Mouse (Mus musculus): ENCODE measurements around the gene Dnm3. TPM values are rescaled to one million over a fixed set of nuclear protein-coding genes. Genes with fewer than 3 reads are reported as not detected.

The Dnm3 gene
- polyA plus RNA-seq, 1 experiment from 2014 or later, result 1.1 TPM

GRCm38 (mm10) chr1:161999338-161999737 is 478.5 kb downstream of the Dnm3 start:
- no peak overlapping the region for H3K4me3 ChIP-seq
- peak overlapping the region; percentile 50; the same call in 1 of the 2 replicates for H3K4me2 ChIP-seq
- WGBS, result 34% methylated on average over 5 of the region's 5 CpGs
- ATAC-seq (ENCODE audit: insufficient number of reproducible peaks, low FRiP score), result no peak
- H3K27ac ChIP-seq (ENCODE audit: poor library complexity, severe bottlenecking), result peak overlapping the region; percentile 58
- no peak overlapping the region for H3K9ac ChIP-seq
- peaks cover 17% of the 10 kb centered on the region for H3K4me1 ChIP-seq (replicated peaks)
- H3K27me3 ChIP-seq (replicated peaks), result no peaks in the 10 kb centered on the region
- H3K36me3 ChIP-seq, result no peaks in the 10 kb centered on the region
- H3K9me3 ChIP-seq (replicated peaks), result no peaks in the 10 kb centered on the region

- Histone ChIP-seq H3K9me3 (replicated peaks) (no peaks in the 10 kb centered on the region), H3K9ac (no peak overlapping the region), H3K4me2 (no peak overlapping the region), H3K27ac (ENCODE audit: poor library complexity, severe bottlenecking) (no peak overlapping the region), H3K36me3 (no peaks in the 10 kb centered on the region), H3K4me3 (no peak overlapping the region), H3K4me1 (replicated peaks) (peaks cover 12% of the 10 kb centered on the region), H3K27me3 (replicated peaks) (no peaks in the 10 kb centered on the region)
- 61% methylated on average over 4 of the region's 4 CpGs for WGBS
- no peak for ATAC-seq (ENCODE audit: insufficient number of reproducible peaks, low FRiP score)
These were observed 479.1 kb downstream of the Dnm3 start for GRCm38 (mm10) chr1:161998781-161999180.

- no peak for ATAC-seq (ENCODE audit: insufficient number of reproducible peaks, low FRiP score)
- Histone ChIP-seq H3K36me3 (no peaks in the 10 kb centered on the region), H3K4me1 (replicated peaks) (no peaks in the 10 kb centered on the region), H3K4me3 (no peak overlapping the region), H3K9me3 (replicated peaks) (no peaks in the 10 kb centered on the region), H3K4me2 (no peak overlapping the region), H3K9ac (no peak overlapping the region), H3K27me3 (replicated peaks) (no peaks in the 10 kb centered on the region), H3K27ac (ENCODE audit: poor library complexity, severe bottlenecking) (no peak overlapping the region)
- 73% methylated on average over 7 of the region's 7 CpGs for WGBS
These were observed 485.4 kb downstream of the Dnm3 start for GRCm38 (mm10) chr1:161992389-161992788.

GRCm38 (mm10) chr1:161991846-161992245 is 486.0 kb downstream of the Dnm3 start:
- H3K9me3 ChIP-seq (replicated peaks), result no peaks in the 10 kb centered on the region
- H3K36me3 ChIP-seq, result no peaks in the 10 kb centered on the region
- no peak overlapping the region for H3K4me3 ChIP-seq
- no peak overlapping the region for H3K9ac ChIP-seq
- ATAC-seq (ENCODE audit: insufficient number of reproducible peaks, low FRiP score), result no peak
- 93% methylated on average over 11 of the region's 11 CpGs for WGBS
- no peaks in the 10 kb centered on the region for H3K4me1 ChIP-seq (replicated peaks)
- no peaks in the 10 kb centered on the region for H3K27me3 ChIP-seq (replicated peaks)
- H3K4me2 ChIP-seq, result no peak overlapping the region
- no peak overlapping the region for H3K27ac ChIP-seq (ENCODE audit: poor library complexity, severe bottlenecking)

- no peak for ATAC-seq (ENCODE audit: insufficient number of reproducible peaks, low FRiP score)
- no peaks in the 10 kb centered on the region for H3K27me3 ChIP-seq (replicated peaks)
- no peak overlapping the region for H3K27ac ChIP-seq (ENCODE audit: poor library complexity, severe bottlenecking)
- H3K9me3 ChIP-seq (replicated peaks), result no peaks in the 10 kb centered on the region
- H3K4me2 ChIP-seq, result no peak overlapping the region
- no peaks in the 10 kb centered on the region for H3K4me1 ChIP-seq (replicated peaks)
- 76% methylated on average over 10 of the region's 10 CpGs for WGBS
- no peaks in the 10 kb centered on the region for H3K36me3 ChIP-seq
- no peak overlapping the region for H3K4me3 ChIP-seq
- no peak overlapping the region for H3K9ac ChIP-seq
These were observed 486.9 kb downstream of the Dnm3 start for GRCm38 (mm10) chr1:161990684-161991578.

- WGBS, result 53% methylated on average over 4 of the region's 4 CpGs
- H3K27ac ChIP-seq (ENCODE audit: poor library complexity, severe bottlenecking), result no peak overlapping the region
- no peak overlapping the region for H3K4me2 ChIP-seq
- H3K9ac ChIP-seq, result no peak overlapping the region
- H3K4me3 ChIP-seq, result no peak overlapping the region
- no peaks in the 10 kb centered on the region for H3K4me1 ChIP-seq (replicated peaks)
- H3K27me3 ChIP-seq (replicated peaks), result no peaks in the 10 kb centered on the region
- H3K36me3 ChIP-seq, result no peaks in the 10 kb centered on the region
- ATAC-seq (ENCODE audit: insufficient number of reproducible peaks, low FRiP score), result no peak
- no peaks in the 10 kb centered on the region for H3K9me3 ChIP-seq (replicated peaks)
These were observed 493.8 kb downstream of the Dnm3 start for GRCm38 (mm10) chr1:161983979-161984566.

GRCm38 (mm10) chr1:161983451-161983850 is 494.4 kb downstream of the Dnm3 start:
- Histone ChIP-seq H3K4me2 (no peak overlapping the region), H3K36me3 (no peaks in the 10 kb centered on the region), H3K9me3 (replicated peaks) (no peaks in the 10 kb centered on the region), H3K27me3 (replicated peaks) (no peaks in the 10 kb centered on the region), H3K4me1 (replicated peaks) (no peaks in the 10 kb centered on the region), H3K4me3 (no peak overlapping the region), H3K9ac (no peak overlapping the region), H3K27ac (ENCODE audit: poor library complexity, severe bottlenecking) (no peak overlapping the region)
- 76% methylated on average over 6 of the region's 6 CpGs for WGBS
- ATAC-seq (ENCODE audit: insufficient number of reproducible peaks, low FRiP score), result no peak

GRCm38 (mm10) chr1:161980626-161981298 is 497.1 kb downstream of the Dnm3 start:
- Histone ChIP-seq H3K36me3 (no peaks in the 10 kb centered on the region), H3K9me3 (replicated peaks) (no peaks in the 10 kb centered on the region), H3K4me1 (replicated peaks) (peaks cover 8% of the 10 kb centered on the region), H3K27ac (ENCODE audit: poor library complexity, severe bottlenecking) (no peak overlapping the region), H3K4me3 (no peak overlapping the region), H3K4me2 (no peak overlapping the region), H3K27me3 (replicated peaks) (no peaks in the 10 kb centered on the region), H3K9ac (no peak overlapping the region)
- ATAC-seq (ENCODE audit: insufficient number of reproducible peaks, low FRiP score), result no peak
- 78% methylated on average over 9 of the region's 9 CpGs for WGBS

GRCm38 (mm10) chr1:161980046-161980445 is 497.8 kb downstream of the Dnm3 start:
- 72% methylated on average over 2 of the region's 2 CpGs for WGBS
- no peak for ATAC-seq (ENCODE audit: insufficient number of reproducible peaks, low FRiP score)
- peaks cover 8% of the 10 kb centered on the region for H3K4me1 ChIP-seq (replicated peaks)
- H3K36me3 ChIP-seq, result no peaks in the 10 kb centered on the region
- H3K27me3 ChIP-seq (replicated peaks), result no peaks in the 10 kb centered on the region
- no peak overlapping the region for H3K4me3 ChIP-seq
- no peaks in the 10 kb centered on the region for H3K9me3 ChIP-seq (replicated peaks)
- no peak overlapping the region for H3K4me2 ChIP-seq
- no peak overlapping the region for H3K9ac ChIP-seq
- no peak overlapping the region for H3K27ac ChIP-seq (ENCODE audit: poor library complexity, severe bottlenecking)

GRCm38 (mm10) chr1:161979536-161979935 is 498.3 kb downstream of the Dnm3 start, which contains the start of gene 4930558K02Rik:
4930558K02Rik (minus strand) TSS chr1:161979636.
- WGBS, result 64% methylated on average over 1 of the region's 1 CpGs
- H3K4me1 ChIP-seq (replicated peaks), result peaks cover 8% of the 10 kb centered on the region

GRCm38 (mm10) chr1:161978173-161978700 is 499.6 kb downstream of the Dnm3 start:
- no peak overlapping the region for H3K4me2 ChIP-seq
- H3K9ac ChIP-seq, result no peak overlapping the region
- H3K9me3 ChIP-seq (replicated peaks), result no peaks in the 10 kb centered on the region
- peaks cover 15% of the 10 kb centered on the region for H3K4me1 ChIP-seq (replicated peaks)
- 76% methylated on average over 5 of the region's 5 CpGs for WGBS
- no peaks in the 10 kb centered on the region for H3K27me3 ChIP-seq (replicated peaks)
- no peak overlapping the region for H3K4me3 ChIP-seq
- no peaks in the 10 kb centered on the region for H3K36me3 ChIP-seq
- no peak overlapping the region for H3K27ac ChIP-seq (ENCODE audit: poor library complexity, severe bottlenecking)
- ATAC-seq (ENCODE audit: insufficient number of reproducible peaks, low FRiP score), result no peak

More at GRCm38 (mm10) chr1:161979536-161979935, 498.3 kb downstream of the Dnm3 start, which contains the start of gene 4930558K02Rik:
- Histone ChIP-seq H3K36me3 (no peaks in the 10 kb centered on the region), H3K9ac (no peak within 1 kb of the TSS), H3K4me3 (no peak within 1 kb of the TSS), H3K9me3 (replicated peaks) (no peaks in the 10 kb centered on the region), H3K27ac (ENCODE audit: poor library complexity, severe bottlenecking) (no peak within 1 kb of the TSS), H3K4me2 (no peak within 1 kb of the TSS), H3K27me3 (replicated peaks) (no peaks in the 10 kb centered on the region)
- no peak for ATAC-seq (ENCODE audit: insufficient number of reproducible peaks, low FRiP score)

Measured in heart, embryonic 12.5 days (tissue).